Mouse (Mus musculus) myocyte (in vitro differentiated cells): ENCODE data around the gene Kif22. TPM values are rescaled to one million over a fixed set of nuclear protein-coding genes. Genes with fewer than 3 reads are reported as not detected.
A peak's percentile ranks its signal among the peaks of the same experiment; 100 is the strongest.

Experiments used
- H3K27me3 ChIP-seq: one replicate; pipeline ENCODE4 v1.6.1; 2011; ENCODE audit not compliant: control insufficient read depth, insufficient read depth, insufficient read length
- H3K36me3 ChIP-seq: one replicate; pipeline ENCODE4 v1.6.1; 2011; ENCODE audit not compliant: control insufficient read depth, insufficient read depth
- H3K4me2 ChIP-seq: one replicate; pipeline ENCODE4 v1.6.1; 2011; ENCODE audit warnings: low read depth, control low read depth
- H3K4me3 ChIP-seq: one replicate; pipeline ENCODE4 v1.5.1; 2011; ENCODE audit warnings: mild to moderate bottlenecking, control low read depth, moderate library complexity
- H3K79me2 ChIP-seq: one replicate; pipeline ENCODE4 v1.6.1; 2011; ENCODE audit not compliant: control insufficient read depth, insufficient read depth
- H3ac ChIP-seq: one replicate; pipeline ENCODE4 v1.6.1; 2011; ENCODE audit not compliant: control insufficient read depth, insufficient read length
- CEBPB ChIP-seq: IDR thresholded peaks from 2 replicates; pipeline ENCODE4 v1.6.1; 2011; ENCODE audit warnings: mild to moderate bottlenecking, moderate library complexity; ENCODE audit not compliant: poor library complexity, insufficient read depth, severe bottlenecking
- E2F4 ChIP-seq: IDR thresholded peaks from one replicate; pipeline ENCODE4 v1.6.1; 2011; ENCODE audit warnings: mild to moderate bottlenecking, control low read depth, moderate library complexity; ENCODE audit not compliant: insufficient read depth
- MAX ChIP-seq: IDR thresholded peaks from one replicate; pipeline ENCODE4 v1.6.1; 2011; ENCODE audit warnings: low read depth, mild to moderate bottlenecking, control low read depth
- MYOD1 ChIP-seq, 3 experiments: IDR thresholded peaks; one replicate each; pipeline ENCODE4 v1.6.1; 2011; ENCODE audit warnings: control low read depth in 2 of 3, low read depth in 2 of 3, mild to moderate bottlenecking in 2 of 3, moderate library complexity in 1 of 3; ENCODE audit not compliant: insufficient read length in 2 of 3, control insufficient read depth in 1 of 3
- MYOG ChIP-seq, 3 experiments: IDR thresholded peaks; one replicate each; pipeline ENCODE4 v1.6.1; 2011; ENCODE audit warnings: control low read depth in 2 of 3, low read depth in 2 of 3, mild to moderate bottlenecking in 2 of 3; ENCODE audit not compliant: insufficient read length in 2 of 3, control insufficient read depth in 1 of 3, insufficient read depth in 1 of 3
- POLR2A ChIP-seq: IDR thresholded peaks from one replicate; pipeline ENCODE4 v1.6.1; 2011; ENCODE audit warnings: low read depth, mild to moderate bottlenecking, control low read depth, moderate library complexity; ENCODE audit not compliant: insufficient read length
- POLR2AphosphoS2 ChIP-seq: IDR thresholded peaks from one replicate; pipeline ENCODE4 v1.6.1; 2011; ENCODE audit warnings: low read depth, control low read depth; ENCODE audit not compliant: insufficient read length
- REST ChIP-seq: IDR thresholded peaks from one replicate; pipeline ENCODE4 v1.6.1; 2011; ENCODE audit warnings: mild to moderate bottlenecking, control low read depth, moderate library complexity; ENCODE audit not compliant: insufficient read depth, insufficient read length
- SRF ChIP-seq: IDR thresholded peaks from one replicate; pipeline ENCODE4 v1.6.1; 2011; ENCODE audit warnings: low read depth; ENCODE audit not compliant: control insufficient read depth, insufficient read length
- TCF12 ChIP-seq: IDR thresholded peaks from one replicate; pipeline ENCODE4 v1.6.1; 2011; ENCODE audit warnings: mild to moderate bottlenecking, control low read depth; ENCODE audit not compliant: poor library complexity, insufficient read depth, severe bottlenecking
- TCF3 ChIP-seq: IDR thresholded peaks from one replicate; pipeline ENCODE4 v1.6.1; 2011; ENCODE audit warnings: low read depth, control low read depth; ENCODE audit not compliant: insufficient read length
- USF1 ChIP-seq: IDR thresholded peaks from one replicate; pipeline ENCODE4 v1.6.1; 2011; ENCODE audit warnings: low read depth, mild to moderate bottlenecking, control low read depth, moderate library complexity
- polyA plus RNA-seq: library from polyadenylated mRNA; unstranded; fragments of >200 nt; fragmentation: generic; extraction: Trizol; gene quantifications from one replicate; pipeline ENCODE4 v1.2.1, GENCODE M21; 2012; ENCODE audit warnings: missing spikeins

The Kif22 gene
- polyA plus RNA-seq, 1 experiment, result 29.9 TPM

GRCm38 (mm10) chr7:126983113-126983512 is 59.2 kb downstream of the Kif22 start:
- H3K27me3 ChIP-seq, result no peaks in the 10 kb centered on the region
- peaks cover 11% of the 10 kb centered on the region for H3K36me3 ChIP-seq
- TF ChIP-seq USF1, result no peak
- no peak for TF ChIP-seq TCF12
- no peak for TF ChIP-seq E2F4
- TF ChIP-seq REST, result no peak
- no peak for TF ChIP-seq TCF3
- TF ChIP-seq CEBPB, result no peak
- no peak for TF ChIP-seq MAX
- peak in 1 of 3 experiments; percentile 24 for TF ChIP-seq MYOG (IDR thresholded peaks at IDR 0.05; ENCODE audit: control insufficient read depth in 1 of 3, insufficient read depth in 1 of 3, insufficient read length in 2 of 3, low read depth in 2 of 3)
- TF ChIP-seq MYOD1 (IDR thresholded peaks at IDR 0.05; ENCODE audit: control insufficient read depth in 1 of 3, insufficient read length in 2 of 3, low read depth in 2 of 3), result peak in 2 of 3 experiments; percentile 34 to 76
- TF ChIP-seq SRF, result no peak
- H3K79me2 ChIP-seq, result no peaks in the 10 kb centered on the region
- H3K4me2 ChIP-seq, result no peak overlapping the region
- H3K4me3 ChIP-seq, result no peak overlapping the region
- no peak overlapping the region for H3ac ChIP-seq

- Histone ChIP-seq H3ac (no peak overlapping the region), H3K36me3 (peaks cover 14% of the 10 kb centered on the region), H3K79me2 (peaks cover 5% of the 10 kb centered on the region), H3K4me2 (no peak overlapping the region), H3K4me3 (no peak overlapping the region), H3K27me3 (no peaks in the 10 kb centered on the region)
- TF ChIP-seq MYOG (IDR thresholded peaks at IDR 0.05; ENCODE audit: control insufficient read depth in 1 of 3, insufficient read depth in 1 of 3, insufficient read length in 2 of 3, low read depth in 2 of 3), result no peak
- no peak for TF ChIP-seq POLR2AphosphoS2
- no peak for TF ChIP-seq E2F4
- no peak for TF ChIP-seq TCF3
- no peak for TF ChIP-seq MYOD1 (IDR thresholded peaks at IDR 0.05; ENCODE audit: control insufficient read depth in 1 of 3, insufficient read length in 2 of 3, low read depth in 2 of 3)
- TF ChIP-seq TCF12, result no peak
- no peak for TF ChIP-seq SRF
- TF ChIP-seq MAX, result no peak
- no peak for TF ChIP-seq USF1
- no peak for TF ChIP-seq POLR2A
- no peak for TF ChIP-seq CEBPB
- no peak for TF ChIP-seq REST
These were observed 60.2 kb downstream of the Kif22 start for GRCm38 (mm10) chr7:126982054-126982453.

GRCm38 (mm10) chr7:126981601-126982000 is 60.7 kb downstream of the Kif22 start:
- H3K4me3 ChIP-seq, result no peak overlapping the region
- TF ChIP-seq REST (no peak), USF1 (no peak), SRF (no peak), POLR2AphosphoS2 (no peak), MYOG (IDR thresholded peaks at IDR 0.05; ENCODE audit: control insufficient read depth in 1 of 3, insufficient read depth in 1 of 3, insufficient read length in 2 of 3, low read depth in 2 of 3) (no peak), MAX (no peak), TCF3 (no peak), CEBPB (no peak), POLR2A (no peak), MYOD1 (IDR thresholded peaks at IDR 0.05; ENCODE audit: control insufficient read depth in 1 of 3, insufficient read length in 2 of 3, low read depth in 2 of 3) (no peak), TCF12 (no peak), E2F4 (no peak)
- peaks cover 14% of the 10 kb centered on the region for H3K36me3 ChIP-seq
- no peak overlapping the region for H3K4me2 ChIP-seq
- H3ac ChIP-seq, result no peak overlapping the region
- no peaks in the 10 kb centered on the region for H3K27me3 ChIP-seq
- peaks cover 9% of the 10 kb centered on the region for H3K79me2 ChIP-seq

DNA sequence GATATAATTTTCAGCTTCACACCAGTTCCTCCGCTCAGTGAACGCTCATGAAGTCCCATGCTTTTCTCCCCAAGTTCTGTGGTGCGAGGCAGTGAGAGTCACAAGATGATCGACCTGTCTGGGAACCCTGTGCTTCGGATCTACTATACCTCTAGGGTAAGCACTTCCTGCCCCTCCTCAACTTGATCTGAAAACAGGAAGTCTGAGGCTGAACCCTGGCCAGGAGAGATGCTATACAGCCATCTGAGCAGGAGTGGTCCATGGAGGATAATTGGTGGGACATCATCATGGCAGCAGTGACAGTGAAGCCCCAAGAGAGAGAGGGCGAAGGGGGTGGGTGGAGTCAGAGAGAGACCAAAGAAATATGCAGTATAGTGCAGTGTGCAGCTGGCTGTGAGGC is 63.4 kb downstream of the Kif22 start:
- Histone ChIP-seq H3K4me2 (no peak overlapping the region), H3K79me2 (peaks cover 13% of the 10 kb centered on the region), H3K27me3 (no peaks in the 10 kb centered on the region), H3K36me3 (peaks cover 14% of the 10 kb centered on the region), H3ac (no peak overlapping the region), H3K4me3 (no peak overlapping the region)
- TF ChIP-seq SRF, result no peak
- no peak for TF ChIP-seq USF1
- TF ChIP-seq MYOD1 (IDR thresholded peaks at IDR 0.05; ENCODE audit: control insufficient read depth in 1 of 3, insufficient read length in 2 of 3, low read depth in 2 of 3), result no peak
- no peak for TF ChIP-seq TCF12
- TF ChIP-seq CEBPB, result no peak
- TF ChIP-seq POLR2A, result no peak
- TF ChIP-seq TCF3, result no peak

Other genes starting within 250 kb of the Kif22 start
- 113 TPM for gene Ppp4c, start 250.0 kb downstream of the Kif22 start, polyA plus RNA-seq
- 0.94 TPM for gene Fam57b, start 244.8 kb downstream of the Kif22 start, polyA plus RNA-seq
- gene 4930451I11Rik, start 210.8 kb downstream of the Kif22 start, polyA plus RNA-seq, result not detected
- gene Doc2a, start 195.1 kb downstream of the Kif22 start, polyA plus RNA-seq, result not detected
- 16.2 TPM for gene Hirip3, start 180.5 kb downstream of the Kif22 start, polyA plus RNA-seq
- gene Ino80e, start 180.1 kb downstream of the Kif22 start, polyA plus RNA-seq, result 62.4 TPM
- 26.6 TPM for gene Taok2, start 157.8 kb downstream of the Kif22 start, polyA plus RNA-seq
- 34.1 TPM for gene Tmem219, start 119.6 kb downstream of the Kif22 start, polyA plus RNA-seq
- gene Kctd13, start 113.6 kb downstream of the Kif22 start, polyA plus RNA-seq, result 14.6 TPM
- gene Asphd1, start 92.9 kb downstream of the Kif22 start, polyA plus RNA-seq, result 0.11 TPM
- gene Sez6l2, start 91.9 kb downstream of the Kif22 start, polyA plus RNA-seq, result 0.10 TPM
- gene Cdipt, start 66.6 kb downstream of the Kif22 start, polyA plus RNA-seq, result 173 TPM
- gene Cdiptos, start 66.4 kb downstream of the Kif22 start, polyA plus RNA-seq, result 0.18 TPM
- 111 TPM for gene Mvp, start 27.9 kb downstream of the Kif22 start, polyA plus RNA-seq
- gene Pagr1b, start 26.0 kb downstream of the Kif22 start, polyA plus RNA-seq, result 0.95 TPM
- gene Pagr1a, start 25.1 kb downstream of the Kif22 start, polyA plus RNA-seq, result 8.1 TPM
- gene Gm42742, start 21.4 kb downstream of the Kif22 start, polyA plus RNA-seq, result 37.7 TPM
- gene Prrt2, start 21.3 kb downstream of the Kif22 start, polyA plus RNA-seq, result not detected
- 115 TPM for gene Maz, start 15.4 kb downstream of the Kif22 start, polyA plus RNA-seq
- gene Zg16, start 44.9 kb upstream of the Kif22 start, polyA plus RNA-seq, result not detected
- gene AI467606, start 48.9 kb upstream of the Kif22 start, polyA plus RNA-seq, result 45.0 TPM
- 0.04 TPM for gene Qprt, start 79.8 kb upstream of the Kif22 start, polyA plus RNA-seq
- 21.7 TPM for gene Spn, start 95.4 kb upstream of the Kif22 start, polyA plus RNA-seq
- 58.3 TPM for gene Cd2bp2, start 153.6 kb upstream of the Kif22 start, polyA plus RNA-seq
- 62.8 TPM for gene Tbc1d10b, start 166.0 kb upstream of the Kif22 start, polyA plus RNA-seq
- 10,881 TPM for gene Mylpf, start 166.4 kb upstream of the Kif22 start, polyA plus RNA-seq
- gene Zfp553, start 190.6 kb upstream of the Kif22 start, polyA plus RNA-seq, result 11.4 TPM
- gene Sept1, start 190.7 kb upstream of the Kif22 start, polyA plus RNA-seq, result 2.2 TPM
- gene Zfp771, start 201.8 kb upstream of the Kif22 start, polyA plus RNA-seq, result 34.9 TPM
- 76.9 TPM for gene Dctpp1, start 218.2 kb upstream of the Kif22 start, polyA plus RNA-seq
- 17.2 TPM for gene Sephs2, start 231.6 kb upstream of the Kif22 start, polyA plus RNA-seq